Mouse (Mus musculus): ENCODE data around the gene Ano1. TPM values are rescaled to one million over a fixed set of nuclear protein-coding genes. Genes with fewer than 3 reads are reported as not detected.

The Ano1 gene
- polyA plus RNA-seq, 1 experiment from 2014 or later, result 8.3 TPM

DNA sequence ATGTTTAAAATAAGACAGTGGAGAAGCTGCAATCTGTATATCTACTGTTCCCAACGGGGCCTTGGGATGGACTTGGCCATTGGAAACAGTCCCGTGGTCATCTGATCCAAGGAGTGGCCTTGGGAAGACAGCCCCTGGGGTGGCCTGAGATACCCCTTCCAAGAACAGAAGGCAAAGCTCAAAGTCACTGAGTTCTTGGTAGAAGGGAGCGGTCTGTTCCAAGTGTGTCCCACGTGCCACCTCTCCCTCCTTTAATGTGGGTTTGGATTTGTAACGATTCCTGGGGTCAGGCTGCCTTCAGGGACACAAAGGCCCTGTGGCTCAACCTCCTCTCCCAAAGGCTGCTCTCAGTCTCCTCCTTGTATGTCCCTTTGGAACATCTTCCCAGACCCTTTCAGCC lies 7.9 kb downstream of the Ano1 start:
- ATAC-seq (ENCODE audit: extremely low read depth, insufficient number of reproducible peaks, low FRiP score, low TSS enrichment), result no peak
- no peaks in the 10 kb centered on the region for H3K9me3 ChIP-seq
- H3K4me1 ChIP-seq, result peaks cover 30% of the 10 kb centered on the region
- H3K36me3 ChIP-seq, result no peaks in the 10 kb centered on the region
- H3K4me2 ChIP-seq, result no peak overlapping the region
- 82% methylated on average over 5 of the region's 5 CpGs for WGBS
- no peak overlapping the region for H3K27ac ChIP-seq (replicated peaks)
- H3K27me3 ChIP-seq (replicated peaks), result peaks cover 42% of the 10 kb centered on the region
- H3K4me3 ChIP-seq, result no peak overlapping the region
- no peak overlapping the region for H3K9ac ChIP-seq

- H3K9ac ChIP-seq, result no peak overlapping the region
- H3K4me2 ChIP-seq, result no peak overlapping the region
- no peak for ATAC-seq (ENCODE audit: extremely low read depth, insufficient number of reproducible peaks, low FRiP score, low TSS enrichment)
- H3K27me3 ChIP-seq (replicated peaks), result peaks cover 62% of the 10 kb centered on the region
- H3K36me3 ChIP-seq, result no peaks in the 10 kb centered on the region
- H3K9me3 ChIP-seq, result no peaks in the 10 kb centered on the region
- 41% methylated on average over 7 of the region's 7 CpGs for WGBS
- no peak overlapping the region; the same call in 1 of the 2 replicates for H3K27ac ChIP-seq (replicated peaks)
- no peak overlapping the region for H3K4me3 ChIP-seq
- peaks cover 33% of the 10 kb centered on the region for H3K4me1 ChIP-seq
Observed at GRCm38 (mm10) chr7:144740643-144741042, 11.1 kb downstream of the Ano1 start.

GRCm38 (mm10) chr7:144739810-144740209 lies 12.0 kb downstream of the Ano1 start:
- Histone ChIP-seq H3K4me2 (no peak overlapping the region), H3K4me3 (no peak overlapping the region), H3K9me3 (no peaks in the 10 kb centered on the region), H3K27ac (replicated peaks) (0 out of 2 replicates have a peak overlapping the region, but pooled peaks have one; percentile 40), H3K4me1 (peaks cover 33% of the 10 kb centered on the region), H3K27me3 (replicated peaks) (peaks cover 68% of the 10 kb centered on the region), H3K9ac (no peak overlapping the region), H3K36me3 (no peaks in the 10 kb centered on the region)
- WGBS, result 34% methylated on average over 3 of the region's 3 CpGs
- no peak for ATAC-seq (ENCODE audit: extremely low read depth, insufficient number of reproducible peaks, low FRiP score, low TSS enrichment)

- Histone ChIP-seq H3K4me2 (peak overlapping the region; percentile 79), H3K9me3 (no peaks in the 10 kb centered on the region), H3K4me3 (peak overlapping the region; percentile 52), H3K9ac (peak overlapping the region; percentile 76), H3K4me1 (peaks cover 33% of the 10 kb centered on the region), H3K27me3 (replicated peaks) (peaks cover 58% of the 10 kb centered on the region), H3K27ac (replicated peaks) (no peak overlapping the region; the same call in 1 of the 2 replicates), H3K36me3 (no peaks in the 10 kb centered on the region)
- ATAC-seq (ENCODE audit: extremely low read depth, insufficient number of reproducible peaks, low FRiP score, low TSS enrichment), result no peak
- WGBS, result under 1% methylated on average over 33 of the region's 33 CpGs
Observed at GRCm38 (mm10) chr7:144738357-144738798, 13.4 kb downstream of the Ano1 start.

- Histone ChIP-seq H3K9me3 (no peaks in the 10 kb centered on the region), H3K4me3 (no peak overlapping the region), H3K4me1 (peaks cover 17% of the 10 kb centered on the region), H3K27me3 (replicated peaks) (peaks cover 24% of the 10 kb centered on the region), H3K27ac (replicated peaks) (no peak overlapping the region), H3K9ac (no peak overlapping the region), H3K36me3 (no peaks in the 10 kb centered on the region), H3K4me2 (no peak overlapping the region)
- ATAC-seq (ENCODE audit: extremely low read depth, insufficient number of reproducible peaks, low FRiP score, low TSS enrichment), result no peak
- WGBS, result 44% methylated on average over 4 of the region's 4 CpGs
Observed at GRCm38 (mm10) chr7:144731897-144732291, 19.9 kb downstream of the Ano1 start.

GRCm38 (mm10) chr7:144731182-144731896 lies 20.4 kb downstream of the Ano1 start:
- no peak for ATAC-seq (ENCODE audit: extremely low read depth, insufficient number of reproducible peaks, low FRiP score, low TSS enrichment)
- H3K9me3 ChIP-seq, result no peaks in the 10 kb centered on the region
- H3K4me1 ChIP-seq, result peaks cover 17% of the 10 kb centered on the region
- no peaks in the 10 kb centered on the region for H3K36me3 ChIP-seq
- no peak overlapping the region for H3K27ac ChIP-seq (replicated peaks)
- no peak overlapping the region for H3K9ac ChIP-seq
- no peak overlapping the region for H3K4me2 ChIP-seq
- peaks cover 19% of the 10 kb centered on the region for H3K27me3 ChIP-seq (replicated peaks)
- 27% methylated on average over 9 of the region's 9 CpGs for WGBS
- H3K4me3 ChIP-seq, result no peak overlapping the region

GRCm38 (mm10) chr7:144724283-144724682 lies 27.5 kb downstream of the Ano1 start:
- Histone ChIP-seq H3K4me2 (no peak overlapping the region), H3K27me3 (replicated peaks) (no peaks in the 10 kb centered on the region), H3K36me3 (no peaks in the 10 kb centered on the region), H3K27ac (replicated peaks) (no peak overlapping the region), H3K4me3 (no peak overlapping the region), H3K9me3 (no peaks in the 10 kb centered on the region), H3K9ac (no peak overlapping the region), H3K4me1 (no peaks in the 10 kb centered on the region)
- 27% methylated on average over 1 of the region's 1 CpGs for WGBS
- no peak for ATAC-seq (ENCODE audit: extremely low read depth, insufficient number of reproducible peaks, low FRiP score, low TSS enrichment)

GRCm38 (mm10) chr7:144719956-144720355 lies 31.8 kb downstream of the Ano1 start:
- ATAC-seq (ENCODE audit: extremely low read depth, insufficient number of reproducible peaks, low FRiP score, low TSS enrichment), result no peak
- 60% methylated on average over 4 of the region's 4 CpGs for WGBS

DNA sequence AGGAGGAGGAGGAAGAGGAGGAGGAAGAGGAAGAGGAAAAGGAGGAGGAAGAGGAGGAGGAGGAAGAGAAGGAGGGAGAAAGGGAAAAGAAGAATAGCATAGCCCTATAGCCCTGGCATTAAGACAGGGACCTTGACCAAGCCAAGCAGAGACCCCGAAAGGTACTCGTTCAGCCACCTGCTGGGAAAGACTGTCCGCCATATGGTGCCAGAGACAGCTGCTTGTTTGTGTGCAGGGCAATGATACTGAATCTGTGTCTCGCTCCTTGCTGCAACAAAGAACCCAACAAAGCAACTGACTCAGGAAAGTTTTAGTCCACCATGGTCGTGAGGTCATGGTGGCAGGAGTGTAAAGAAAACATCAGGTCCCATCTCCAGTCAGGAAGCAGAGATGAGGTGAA lies 34.0 kb downstream of the Ano1 start:
- Histone ChIP-seq H3K4me2 (no peak overlapping the region), H3K9me3 (no peaks in the 10 kb centered on the region), H3K9ac (no peak overlapping the region), H3K27ac (replicated peaks) (no peak overlapping the region), H3K27me3 (replicated peaks) (peaks cover 6% of the 10 kb centered on the region; the same call in 1 of the 2 replicates), H3K4me1 (no peaks in the 10 kb centered on the region), H3K4me3 (no peak overlapping the region), H3K36me3 (no peaks in the 10 kb centered on the region)
- WGBS, result 75% methylated on average over 5 of the region's 5 CpGs
- no peak for ATAC-seq (ENCODE audit: extremely low read depth, insufficient number of reproducible peaks, low FRiP score, low TSS enrichment)

More at GRCm38 (mm10) chr7:144719956-144720355, 31.8 kb downstream of the Ano1 start:
- Histone ChIP-seq H3K9me3 (no peaks in the 10 kb centered on the region), H3K27me3 (replicated peaks) (0 out of 2 replicates have a peak, but pooled peaks cover 6% of the 10 kb centered on the region), H3K4me2 (no peak overlapping the region), H3K36me3 (no peaks in the 10 kb centered on the region), H3K4me3 (no peak overlapping the region), H3K27ac (replicated peaks) (no peak overlapping the region), H3K4me1 (no peaks in the 10 kb centered on the region), H3K9ac (no peak overlapping the region)

GRCm38 (mm10) chr7:144697870-144698269 lies 53.9 kb downstream of the Ano1 start:
- ATAC-seq (ENCODE audit: extremely low read depth, insufficient number of reproducible peaks, low FRiP score, low TSS enrichment), result no peak
- Histone ChIP-seq H3K4me2 (no peak overlapping the region), H3K4me1 (no peaks in the 10 kb centered on the region), H3K36me3 (no peaks in the 10 kb centered on the region), H3K9ac (no peak overlapping the region), H3K9me3 (0 out of 2 replicates have a peak, but pooled peaks cover 3% of the 10 kb centered on the region), H3K27me3 (replicated peaks) (no peaks in the 10 kb centered on the region), H3K4me3 (no peak overlapping the region), H3K27ac (replicated peaks) (no peak overlapping the region)
- 75% methylated on average over 9 of the region's 9 CpGs for WGBS

DNA sequence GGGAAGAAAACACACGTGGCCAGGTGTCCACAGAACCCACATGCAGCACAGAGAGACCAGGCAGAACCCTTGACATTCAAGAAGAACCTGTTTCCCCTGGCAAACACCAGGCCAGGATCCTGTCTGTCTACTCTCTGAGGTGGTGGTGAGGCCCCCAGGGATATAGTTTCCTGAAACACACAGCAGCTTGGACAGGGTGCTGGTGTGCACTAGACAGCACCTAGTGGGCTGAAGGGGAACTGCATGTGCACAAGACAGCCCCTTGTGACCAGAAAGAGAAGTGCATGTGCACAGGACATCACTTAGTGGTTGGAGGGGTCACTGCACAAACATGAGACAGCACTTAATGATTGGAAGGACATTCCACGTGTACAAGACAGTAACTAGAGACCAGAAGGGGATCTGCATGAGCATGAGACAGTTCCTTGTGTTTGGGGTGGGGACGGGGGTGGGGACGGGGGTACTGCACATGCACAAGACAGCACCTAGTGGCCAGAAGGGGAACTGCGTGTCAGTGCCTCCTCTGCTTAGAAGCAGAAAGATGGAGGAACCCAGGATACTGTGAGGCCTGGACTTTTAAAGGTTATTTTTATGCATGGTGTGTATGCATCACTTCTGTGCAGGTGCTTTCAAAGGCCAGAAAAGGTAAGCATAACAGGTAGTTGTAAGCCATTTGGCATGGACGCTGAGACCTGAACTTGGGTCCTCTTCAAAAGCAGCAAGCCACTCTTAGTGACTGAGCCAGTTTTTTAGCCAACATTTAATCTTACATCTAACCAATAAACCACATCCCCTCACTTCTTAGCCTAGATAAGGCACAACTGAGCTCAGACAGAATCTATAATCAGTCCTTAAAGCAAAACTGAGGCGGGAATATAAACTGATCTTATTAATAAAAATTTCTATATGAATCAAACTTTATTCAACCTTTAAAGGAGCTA lies 54.7 kb downstream of the Ano1 start:
- Histone ChIP-seq H3K4me3 (no peak overlapping the region), H3K4me1 (no peaks in the 10 kb centered on the region), H3K27ac (replicated peaks) (no peak overlapping the region), H3K36me3 (no peaks in the 10 kb centered on the region), H3K9me3 (0 out of 2 replicates have a peak, but pooled peaks cover 3% of the 10 kb centered on the region), H3K4me2 (no peak overlapping the region), H3K27me3 (replicated peaks) (no peaks in the 10 kb centered on the region), H3K9ac (no peak overlapping the region)
- ATAC-seq (ENCODE audit: extremely low read depth, insufficient number of reproducible peaks, low FRiP score, low TSS enrichment), result no peak
- 74% methylated on average over 7 of the region's 7 CpGs for WGBS

Data from heart, embryonic 13.5 days (tissue).